Mouse (Mus musculus): Measurements from ENCODE around the gene Nrbp1. TPM values are rescaled to one million over a fixed set of nuclear protein-coding genes. Genes with fewer than 3 reads are reported as not detected.

Gene Nrbp1
- total and polyA plus RNA-seq, 3 experiments: 17.3 to 77.1 (median 38.2) TPM

- H3K27me3 ChIP-seq (ENCODE audit: insufficient read depth, low read length): no peaks in the 10 kb centered on the region
- H3K9me3 ChIP-seq (replicated peaks): no peaks in the 10 kb centered on the region
- H3K36me3 ChIP-seq (replicated peaks): peaks cover 87% of the 10 kb centered on the region
- ATAC-seq (ENCODE audit: extremely low read depth, insufficient number of reproducible peaks, low FRiP score, poor library complexity, severe bottlenecking): no peak
- TF ChIP-seq TAL1 (conservative IDR thresholded peaks at IDR 0.05; ENCODE audit: low read depth, low read length) (no peak), CTCF (IDR thresholded peaks at IDR 0.05; ENCODE audit: low read depth, low read length) (no peak), POLR2AphosphoS5 (IDR thresholded peaks at IDR 0.05; ENCODE audit: insufficient replicate concordance, low read depth, low read length) (no peak), GATA2 (IDR thresholded peaks at IDR 0.05; ENCODE audit: borderline replicate concordance, low read depth, low read length) (no peak), GATA1 (IDR thresholded peaks at IDR 0.05; ENCODE audit: borderline replicate concordance, low read length) (no peak)
- peaks cover 43% of the 10 kb centered on the region for H3K4me1 ChIP-seq (ENCODE audit: insufficient read depth, low read depth, low read length)
- no peak for DNase-seq (ENCODE audit: low spot score)
- no peak overlapping the region for H3K4me3 ChIP-seq (ENCODE audit: low read depth, low read length)
Observed at GRCm38 (mm10) chr5:31253806-31254205, 13.1 kb downstream of the Nrbp1 start.

DNA sequence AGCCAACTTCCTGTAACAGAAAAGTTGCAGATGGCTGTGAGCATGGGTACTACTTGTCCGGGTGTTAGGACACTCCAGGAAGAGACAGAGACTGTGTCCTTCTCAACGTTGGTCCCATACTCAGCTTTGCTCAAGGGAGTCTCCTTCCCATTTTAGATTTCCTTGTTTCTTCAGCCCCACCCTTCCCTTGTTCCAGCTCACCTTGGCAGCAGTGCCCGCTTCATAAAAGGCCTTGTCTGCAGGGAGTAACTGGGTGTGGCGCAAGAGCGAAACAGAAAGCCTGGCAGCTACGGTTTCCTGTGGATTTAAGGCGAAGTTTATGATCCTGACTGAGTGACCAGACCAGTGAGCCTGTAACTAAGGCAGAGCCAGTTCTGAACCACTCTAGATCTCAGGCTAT, 13.8 kb downstream of the Nrbp1 start:
- TF ChIP-seq CTCF (IDR thresholded peaks at IDR 0.05; ENCODE audit: low read depth, low read length): no peak
- TF ChIP-seq GATA2 (IDR thresholded peaks at IDR 0.05; ENCODE audit: borderline replicate concordance, low read depth, low read length): no peak
- peaks cover 87% of the 10 kb centered on the region for H3K36me3 ChIP-seq (replicated peaks)
- ATAC-seq (ENCODE audit: extremely low read depth, insufficient number of reproducible peaks, low FRiP score, poor library complexity, severe bottlenecking) (no peak), DNase-seq (ENCODE audit: low spot score) (no peak)
- H3K9me3 ChIP-seq (replicated peaks): no peaks in the 10 kb centered on the region
- H3K4me1 ChIP-seq (ENCODE audit: insufficient read depth, low read depth, low read length): peaks cover 43% of the 10 kb centered on the region
- H3K27me3 ChIP-seq (ENCODE audit: insufficient read depth, low read length): no peaks in the 10 kb centered on the region
- H3K4me3 ChIP-seq (ENCODE audit: low read depth, low read length): no peak overlapping the region

- no peak for TF ChIP-seq GATA1 (IDR thresholded peaks at IDR 0.05; ENCODE audit: borderline replicate concordance, low read length)
- TF ChIP-seq CTCF (IDR thresholded peaks at IDR 0.05; ENCODE audit: low read depth, low read length): no peak
- no peak for TF ChIP-seq TAL1 (conservative IDR thresholded peaks at IDR 0.05; ENCODE audit: low read depth, low read length)
- no peak for TF ChIP-seq POLR2AphosphoS5 (IDR thresholded peaks at IDR 0.05; ENCODE audit: insufficient replicate concordance, low read depth, low read length)
- no peak for TF ChIP-seq GATA2 (IDR thresholded peaks at IDR 0.05; ENCODE audit: borderline replicate concordance, low read depth, low read length)
- Histone ChIP-seq H3K9me3 (replicated peaks) (no peaks in the 10 kb centered on the region), H3K4me1 (ENCODE audit: insufficient read depth, low read depth, low read length) (peaks cover 43% of the 10 kb centered on the region), H3K36me3 (replicated peaks) (peaks cover 87% of the 10 kb centered on the region), H3K27me3 (ENCODE audit: insufficient read depth, low read length) (no peaks in the 10 kb centered on the region), H3K4me3 (ENCODE audit: low read depth, low read length) (no peak overlapping the region)
- ATAC-seq (ENCODE audit: extremely low read depth, insufficient number of reproducible peaks, low FRiP score, poor library complexity, severe bottlenecking) (no peak), DNase-seq (ENCODE audit: low spot score) (no peak)
Observed at GRCm38 (mm10) chr5:31254901-31255300, 14.2 kb downstream of the Nrbp1 start.

GRCm38 (mm10) chr5:31255381-31255780, 14.7 kb downstream of the Nrbp1 start:
- H3K36me3 ChIP-seq (replicated peaks): peaks cover 87% of the 10 kb centered on the region
- TF ChIP-seq TAL1 (conservative IDR thresholded peaks at IDR 0.05; ENCODE audit: low read depth, low read length) (no peak), GATA2 (IDR thresholded peaks at IDR 0.05; ENCODE audit: borderline replicate concordance, low read depth, low read length) (no peak), GATA1 (IDR thresholded peaks at IDR 0.05; ENCODE audit: borderline replicate concordance, low read length) (no peak), POLR2AphosphoS5 (IDR thresholded peaks at IDR 0.05; ENCODE audit: insufficient replicate concordance, low read depth, low read length) (no peak), CTCF (IDR thresholded peaks at IDR 0.05; ENCODE audit: low read depth, low read length) (no peak)
- no peak for ATAC-seq (ENCODE audit: extremely low read depth, insufficient number of reproducible peaks, low FRiP score, poor library complexity, severe bottlenecking)

DNA sequence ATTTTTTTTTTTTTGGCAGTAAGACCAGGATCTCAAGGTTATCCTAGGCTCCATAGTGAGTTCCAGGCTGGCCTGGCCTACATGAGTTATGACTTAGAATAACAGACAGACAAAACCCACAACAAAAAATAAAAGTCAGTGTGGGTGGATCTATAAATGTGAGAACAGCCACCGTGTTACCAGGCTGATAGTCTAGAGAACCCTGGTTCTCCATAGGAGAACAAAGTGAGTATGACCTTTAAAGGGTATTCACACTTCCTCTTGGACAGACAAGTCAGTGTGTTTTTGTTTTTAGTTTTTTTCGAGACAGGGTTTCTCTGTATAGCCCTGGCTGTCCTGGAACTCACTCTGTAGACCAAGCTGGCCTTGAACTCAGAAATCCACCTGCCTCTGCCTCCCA, 15.3 kb downstream of the Nrbp1 start:
- no peak for TF ChIP-seq TAL1 (conservative IDR thresholded peaks at IDR 0.05; ENCODE audit: low read depth, low read length)
- TF ChIP-seq GATA2 (IDR thresholded peaks at IDR 0.05; ENCODE audit: borderline replicate concordance, low read depth, low read length): no peak
- no peak for TF ChIP-seq GATA1 (IDR thresholded peaks at IDR 0.05; ENCODE audit: borderline replicate concordance, low read length)
- TF ChIP-seq POLR2AphosphoS5 (IDR thresholded peaks at IDR 0.05; ENCODE audit: insufficient replicate concordance, low read depth, low read length): no peak
- no peak for TF ChIP-seq CTCF (IDR thresholded peaks at IDR 0.05; ENCODE audit: low read depth, low read length)
- Histone ChIP-seq H3K4me1 (ENCODE audit: insufficient read depth, low read depth, low read length) (peaks cover 33% of the 10 kb centered on the region), H3K36me3 (replicated peaks) (peaks cover 87% of the 10 kb centered on the region), H3K9me3 (replicated peaks) (no peaks in the 10 kb centered on the region), H3K4me3 (ENCODE audit: low read depth, low read length) (no peak overlapping the region), H3K27me3 (ENCODE audit: insufficient read depth, low read length) (no peaks in the 10 kb centered on the region)
- ATAC-seq (ENCODE audit: extremely low read depth, insufficient number of reproducible peaks, low FRiP score, poor library complexity, severe bottlenecking): no peak
- no peak for DNase-seq (ENCODE audit: low spot score)

More at GRCm38 (mm10) chr5:31255381-31255780, 14.7 kb downstream of the Nrbp1 start:
- DNase-seq (ENCODE audit: low spot score): no peak
- peaks cover 39% of the 10 kb centered on the region for H3K4me1 ChIP-seq (ENCODE audit: insufficient read depth, low read depth, low read length)
- no peaks in the 10 kb centered on the region for H3K9me3 ChIP-seq (replicated peaks)
- H3K27me3 ChIP-seq (ENCODE audit: insufficient read depth, low read length): no peaks in the 10 kb centered on the region
- H3K4me3 ChIP-seq (ENCODE audit: low read depth, low read length): no peak overlapping the region

- Histone ChIP-seq H3K36me3 (replicated peaks) (peaks cover 90% of the 10 kb centered on the region), H3K27me3 (ENCODE audit: insufficient read depth, low read length) (no peaks in the 10 kb centered on the region), H3K4me1 (ENCODE audit: insufficient read depth, low read depth, low read length) (peaks cover 17% of the 10 kb centered on the region), H3K4me3 (ENCODE audit: low read depth, low read length) (no peak overlapping the region), H3K9me3 (replicated peaks) (no peaks in the 10 kb centered on the region)
- no peak for DNase-seq (ENCODE audit: low spot score)
- ATAC-seq (ENCODE audit: extremely low read depth, insufficient number of reproducible peaks, low FRiP score, poor library complexity, severe bottlenecking): no peak
- TF ChIP-seq CTCF (IDR thresholded peaks at IDR 0.05; ENCODE audit: low read depth, low read length) (no peak), POLR2AphosphoS5 (IDR thresholded peaks at IDR 0.05; ENCODE audit: insufficient replicate concordance, low read depth, low read length) (no peak), TAL1 (conservative IDR thresholded peaks at IDR 0.05; ENCODE audit: low read depth, low read length) (no peak)
Observed at GRCm38 (mm10) chr5:31257616-31258015, 17.0 kb downstream of the Nrbp1 start.

DNA sequence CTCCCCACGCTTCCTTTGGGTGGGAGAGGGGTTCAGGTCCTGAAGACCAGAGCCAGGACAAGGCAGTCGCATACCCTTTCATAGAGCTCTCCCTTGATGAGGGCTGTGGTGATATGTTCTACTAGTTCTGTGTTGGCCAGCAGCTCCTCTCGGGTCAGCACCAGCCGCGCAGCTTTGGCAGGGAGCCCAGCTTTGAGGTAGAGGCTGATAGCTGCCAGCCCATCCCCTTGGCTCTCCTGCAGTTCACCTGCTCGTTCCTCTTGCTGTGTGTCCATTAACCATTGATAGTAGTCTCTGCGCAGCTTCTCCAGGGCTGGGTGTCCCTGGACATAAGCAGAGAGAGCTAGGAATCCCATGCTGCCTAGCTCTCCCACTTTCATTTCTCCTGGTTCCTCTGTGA, 25.4 kb downstream of the Nrbp1 start:
- H3K27me3 ChIP-seq (ENCODE audit: insufficient read depth, low read length): no peaks in the 10 kb centered on the region
- no peak overlapping the region for H3K4me3 ChIP-seq (ENCODE audit: low read depth, low read length)
- H3K9me3 ChIP-seq (replicated peaks): no peaks in the 10 kb centered on the region
- ATAC-seq (ENCODE audit: extremely low read depth, insufficient number of reproducible peaks, low FRiP score, poor library complexity, severe bottlenecking) (no peak), DNase-seq (ENCODE audit: low spot score) (no peak)
- peaks cover 92% of the 10 kb centered on the region for H3K36me3 ChIP-seq (replicated peaks)
- H3K4me1 ChIP-seq (ENCODE audit: insufficient read depth, low read depth, low read length): no peaks in the 10 kb centered on the region
- TF ChIP-seq GATA2 (IDR thresholded peaks at IDR 0.05; ENCODE audit: borderline replicate concordance, low read depth, low read length) (no peak), CTCF (IDR thresholded peaks at IDR 0.05; ENCODE audit: low read depth, low read length) (no peak), TAL1 (conservative IDR thresholded peaks at IDR 0.05; ENCODE audit: low read depth, low read length) (no peak), POLR2AphosphoS5 (IDR thresholded peaks at IDR 0.05; ENCODE audit: insufficient replicate concordance, low read depth, low read length) (no peak), GATA1 (IDR thresholded peaks at IDR 0.05; ENCODE audit: borderline replicate concordance, low read length) (no peak)
